Comparison of ENCODE assay signal across 8 mouse cellular contexts in genomic region chr10:44474256-44474655, GRCm38 (mm10). TPM values are rescaled to one million over a fixed set of nuclear protein-coding genes. Genes with fewer than 3 reads are reported as not detected.
DNase-seq lines count a peak whose midpoint lies in the region; ATAC-seq lines count a peak whose summit lies in the region.

No protein-coding gene starts in this region.

- no peaks in the 10 kb centered on the region for H3K4me1 ChIP-seq in midbrain, embryonic 14.5 days (ENCODE audit: control insufficient read depth, insufficient read depth, low read length)
- 0 out of 2 replicates have a peak, but pooled peaks cover 2% of the 10 kb centered on the region for H3K4me1 ChIP-seq in midbrain, embryonic 11.5 days (ENCODE audit: control insufficient read depth, insufficient read depth, low read length)
- H3K4me1 ChIP-seq in kidney, embryonic 15.5 days = peaks cover 9% of the 10 kb centered on the region

- WGBS in midbrain, embryonic 14.5 days = 67% methylated on average over 10 of the region's 10 CpGs
- WGBS in midbrain, embryonic 11.5 days = 78% methylated on average over 10 of the region's 10 CpGs
- 7% methylated on average over 10 of the region's 10 CpGs for WGBS in kidney, embryonic 15.5 days

- no peaks in the 10 kb centered on the region for H3K36me3 ChIP-seq in midbrain, embryonic 14.5 days (ENCODE audit: control insufficient read depth, insufficient read depth, low read length)
- no peaks in the 10 kb centered on the region for H3K36me3 ChIP-seq in midbrain, embryonic 11.5 days (ENCODE audit: control insufficient read depth, insufficient read depth, low read length)
- H3K36me3 ChIP-seq in kidney, embryonic 15.5 days = no peaks in the 10 kb centered on the region

- H3K27ac ChIP-seq in midbrain, embryonic 14.5 days (replicated peaks; ENCODE audit: low read depth, low read length) = no peak overlapping the region
- no peak overlapping the region for H3K27ac ChIP-seq in midbrain, embryonic 11.5 days (ENCODE audit: low read depth, low read length)
- H3K27ac ChIP-seq in kidney, embryonic 15.5 days = no peak overlapping the region

- no peak overlapping the region for H3K9ac ChIP-seq in midbrain, embryonic 14.5 days (replicated peaks; ENCODE audit: low read length)
- no peak overlapping the region for H3K9ac ChIP-seq in midbrain, embryonic 11.5 days (ENCODE audit: low read length)
- no peak overlapping the region for H3K9ac ChIP-seq in kidney, embryonic 15.5 days

- DNase-seq in adrenal gland, adult 8-10 months = peak; percentile 9
- DNase-seq in adrenal gland, adult 18-20 months (ENCODE audit: low spot score in 2 of 2) = no peak
- peak; percentile 72 for DNase-seq in midbrain, embryonic 14.5 days
- DNase-seq in midbrain, embryonic 11.5 days (ENCODE audit: low spot score, missing footprints) = no peak
- peak; percentile 93 for DNase-seq in retina, postnatal 1 day
- DNase-seq in thymus, adult 18-20 months = no peak
- DNase-seq in gastrocnemius, postnatal 4 days (ENCODE audit: low spot score in 2 of 2) = no peak

- H3K27me3 ChIP-seq in midbrain, embryonic 14.5 days (ENCODE audit: control insufficient read depth, insufficient read depth, low read length) = no peaks in the 10 kb centered on the region
- no peaks in the 10 kb centered on the region; the same call in 1 of the 2 replicates for H3K27me3 ChIP-seq in midbrain, embryonic 11.5 days (ENCODE audit: control insufficient read depth, insufficient read depth, low read length)
- H3K27me3 ChIP-seq in kidney, embryonic 15.5 days = peaks cover 54% of the 10 kb centered on the region

- H3K4me3 ChIP-seq in midbrain, embryonic 14.5 days (replicated peaks; ENCODE audit: low read depth, low read length) = no peak overlapping the region
- no peak overlapping the region for H3K4me3 ChIP-seq in midbrain, embryonic 11.5 days (ENCODE audit: low read depth, low read length)
- no peak overlapping the region for H3K4me3 ChIP-seq in kidney, embryonic 15.5 days (replicated peaks)

- no peaks in the 10 kb centered on the region for H3K9me3 ChIP-seq in midbrain, embryonic 14.5 days (ENCODE audit: control insufficient read depth, low read length)
- no peaks in the 10 kb centered on the region for H3K9me3 ChIP-seq in midbrain, embryonic 11.5 days (ENCODE audit: control insufficient read depth, low read length)
- no peaks in the 10 kb centered on the region for H3K9me3 ChIP-seq in kidney, embryonic 15.5 days (replicated peaks)

- no peak overlapping the region for H3K4me2 ChIP-seq in midbrain, embryonic 14.5 days (ENCODE audit: low read length)
- H3K4me2 ChIP-seq in midbrain, embryonic 11.5 days = no peak overlapping the region
- no peak overlapping the region for H3K4me2 ChIP-seq in kidney, embryonic 15.5 days

- ATAC-seq in midbrain, embryonic 14.5 days (ENCODE audit: low FRiP score, low TSS enrichment) = no peak
- no peak for ATAC-seq in midbrain, embryonic 11.5 days (ENCODE audit: low FRiP score)
- peak; percentile 95 for ATAC-seq in kidney, embryonic 15.5 days (replicated peaks; ENCODE audit: low FRiP score)

RNA-seq across cellular contexts. Expression of gene Prdm1, which starts 54.0 kb away (rescaled TPM):
- 1 to 10 TPM; 2.2 to 7.7 (median 5.6) TPM for total RNA-seq in adrenal gland, adult 8-10 months (2022)
- total RNA-seq in adrenal gland, adult 18-20 months (2021) = 1 to 10 TPM; 2.1 to 2.2 TPM
- 0.61 and 0.97 TPM in 2 replicates for polyA plus RNA-seq in midbrain, embryonic 14.5 days (2014; fragmentation: Nextera tagmentation; extraction: Ambion mirVana)
- 0.83 and 1.1 TPM in 2 replicates for polyA plus RNA-seq in midbrain, embryonic 11.5 days (2014; fragmentation: Nextera tagmentation; extraction: Ambion mirVana)
- 2.2 and 2.7 TPM in 2 replicates for polyA plus RNA-seq in kidney, embryonic 15.5 days (2015; fragmentation: Nextera tagmentation; extraction: Ambion mirVana)
- total RNA-seq in gastrocnemius, postnatal 4 days (2021) = 1 to 10 TPM; 2.3 to 2.9 TPM

Comparison
In these comparisons a context has a peak if more than half of its experiments do, and no peak if none do; other contexts are left out.
1. DNase-seq: peak in adrenal gland, adult 8-10 months (single experiment), midbrain, embryonic 14.5 days (single experiment) and retina, postnatal 1 day (single experiment); none in adrenal gland, adult 18-20 months (0 of 2), midbrain, embryonic 11.5 days (single experiment), thymus, adult 18-20 months (0 of 2) and gastrocnemius, postnatal 4 days (0 of 2).